Mouse (Mus musculus) stomach, embryonic 16.5 days (tissue): ENCODE measurements around the gene Mapk7. TPM values are rescaled to one million over a fixed set of nuclear protein-coding genes. Genes with fewer than 3 reads are reported as not detected.
A peak's percentile ranks its signal among the peaks of the same experiment; 100 is the strongest.

Source experiments
- ATAC-seq: fragments of 200-750 bp; cut with Nextera tagmentation; 2 replicates; pipeline ENCODE4 v1.8.0; 2017; ENCODE audit warnings: moderate number of reproducible peaks, moderate TSS enrichment; ENCODE audit not compliant: insufficient read depth, low FRiP score
- H3K27ac ChIP-seq: fragments of 300-500 bp; sonication (generic); 2 replicates; pipeline ENCODE4 v1.5.1; 2014; ENCODE audit warnings: low read length
- H3K27me3 ChIP-seq: fragments of 300-500 bp; sonication (generic); 2 replicates; pipeline ENCODE4 v1.6.1; 2014; ENCODE audit warnings: low read length, control low read depth, mixed read lengths; ENCODE audit not compliant: control insufficient read depth, insufficient read depth
- H3K36me3 ChIP-seq: fragments of 300-500 bp; sonication (generic); 2 replicates; pipeline ENCODE4 v1.6.1; 2014; ENCODE audit warnings: low read length; ENCODE audit not compliant: control insufficient read depth, insufficient read depth
- H3K4me1 ChIP-seq: fragments of 300-500 bp; sonication (generic); 2 replicates; pipeline ENCODE4 v1.6.1; 2014; ENCODE audit warnings: low read length, control low read depth, mixed read lengths; ENCODE audit not compliant: control insufficient read depth, insufficient read depth
- H3K4me2 ChIP-seq: fragments of 300-500 bp; sonication (generic); 2 replicates; pipeline ENCODE4 v1.6.1; 2014; ENCODE audit warnings: low read depth, low read length, mixed read lengths
- H3K4me3 ChIP-seq: fragments of 300-500 bp; sonication (generic); replicated peaks from 2 replicates; pipeline ENCODE4 v1.5.1; 2014; ENCODE audit warnings: mild to moderate bottlenecking, low read length
- H3K9ac ChIP-seq: fragments of 300-500 bp; sonication (generic); 2 replicates; pipeline ENCODE4 v1.6.1; 2014; ENCODE audit warnings: low read length
- H3K9me3 ChIP-seq: fragments of 300-500 bp; sonication (generic); replicated peaks from 2 replicates; pipeline ENCODE4 v1.6.1; 2016; ENCODE audit warnings: low read length, control low read depth; ENCODE audit not compliant: control insufficient read depth
- WGBS: fragments of 180-500 bp; shearing (Covaris S2); extraction: QIAGEN DNeasy Blood & Tissue Kit; methylation state at CpG from one replicate; pipeline ENCODE4 v1.1.7; 2014; 5-methylcytosine and 5-hydroxymethylcytosine counted together
- polyA plus RNA-seq: library from polyadenylated mRNA; unstranded; fragments of >200 nt; fragmentation: Nextera tagmentation; extraction: Ambion mirVana; gene quantifications from 2 replicates; pipeline ENCODE4 v1.2.1, GENCODE M21; 2015

Gene Mapk7
- polyA plus RNA-seq = 41.0 and 48.8 TPM in 2 replicates

- H3K4me3 ChIP-seq = peak within 1 kb of the TSS; percentile 79
- peak within 1 kb of the TSS; percentile 87 for H3K9ac ChIP-seq
- peaks cover 26% of the 10 kb centered on the region for H3K36me3 ChIP-seq
- ATAC-seq = peak; percentile 95
- H3K27me3 ChIP-seq = no peaks in the 10 kb centered on the region
- WGBS = under 1% methylated on average over 60 of the region's 62 CpGs
- peaks cover 17% of the 10 kb centered on the region for H3K4me1 ChIP-seq
- H3K9me3 ChIP-seq = no peaks in the 10 kb centered on the region
- peak within 1 kb of the TSS; percentile 96 for H3K4me2 ChIP-seq
- H3K27ac ChIP-seq = peak within 1 kb of the TSS; percentile 91
Observed at GRCm38 (mm10) chr11:61494129-61494997, at the start of gene Mapk7. Gene Mapk7, minus strand, starts transcription at chr11:61494406.

DNA sequence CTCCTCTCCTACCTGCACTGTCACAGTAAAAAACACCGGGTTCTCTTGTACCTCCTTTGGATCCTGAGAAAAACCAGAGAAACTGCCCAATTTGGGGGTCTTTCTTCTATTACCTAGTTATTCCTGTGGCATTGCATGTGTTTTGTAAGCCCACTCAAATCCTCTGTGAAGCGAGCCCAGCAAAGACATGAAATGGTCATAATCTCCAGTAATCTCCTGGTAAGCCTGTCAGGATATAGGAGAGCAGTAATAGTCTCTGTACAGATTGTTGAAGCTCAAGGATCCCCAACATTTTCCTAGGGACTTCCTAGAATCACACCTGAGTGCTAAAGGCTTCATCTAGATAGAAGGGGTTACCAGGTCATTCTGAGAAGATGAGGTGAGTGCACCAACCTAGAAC, 46.9 kb upstream of the Mapk7 start:
- Histone ChIP-seq H3K9ac (no peak overlapping the region), H3K4me3 (no peak overlapping the region), H3K9me3 (no peaks in the 10 kb centered on the region), H3K27me3 (no peaks in the 10 kb centered on the region), H3K27ac (no peak overlapping the region), H3K36me3 (no peaks in the 10 kb centered on the region), H3K4me1 (no peaks in the 10 kb centered on the region), H3K4me2 (no peak overlapping the region)
- no peak for ATAC-seq
- 74% methylated on average over 2 of the region's 2 CpGs for WGBS

GRCm38 (mm10) chr11:61540642-61541041, 46.4 kb upstream of the Mapk7 start:
- no peaks in the 10 kb centered on the region for H3K4me1 ChIP-seq
- no peak for ATAC-seq
- H3K36me3 ChIP-seq = no peaks in the 10 kb centered on the region
- no peak overlapping the region for H3K27ac ChIP-seq
- no peak overlapping the region for H3K4me2 ChIP-seq
- no peak overlapping the region for H3K4me3 ChIP-seq
- no peaks in the 10 kb centered on the region for H3K9me3 ChIP-seq
- 69% methylated on average over 7 of the region's 7 CpGs for WGBS
- H3K9ac ChIP-seq = no peak overlapping the region
- no peaks in the 10 kb centered on the region for H3K27me3 ChIP-seq

GRCm38 (mm10) chr11:61537362-61537761, 43.2 kb upstream of the Mapk7 start:
- WGBS = 69% methylated on average over 3 of the region's 3 CpGs
- no peak overlapping the region for H3K9ac ChIP-seq
- H3K27me3 ChIP-seq = no peaks in the 10 kb centered on the region

GRCm38 (mm10) chr11:61536952-61537351, 42.7 kb upstream of the Mapk7 start:
- WGBS = 44% methylated on average over 3 of the region's 3 CpGs
- ATAC-seq = no peak
- no peaks in the 10 kb centered on the region for H3K36me3 ChIP-seq
- no peak overlapping the region for H3K9ac ChIP-seq
- no peak overlapping the region for H3K4me2 ChIP-seq
- no peaks in the 10 kb centered on the region for H3K27me3 ChIP-seq
- H3K9me3 ChIP-seq = no peaks in the 10 kb centered on the region
- no peaks in the 10 kb centered on the region for H3K4me1 ChIP-seq
- no peak overlapping the region for H3K4me3 ChIP-seq
- no peak overlapping the region for H3K27ac ChIP-seq

More at GRCm38 (mm10) chr11:61537362-61537761, 43.2 kb upstream of the Mapk7 start:
- Histone ChIP-seq H3K4me3 (no peak overlapping the region), H3K4me2 (no peak overlapping the region), H3K36me3 (no peaks in the 10 kb centered on the region), H3K4me1 (no peaks in the 10 kb centered on the region), H3K27ac (no peak overlapping the region), H3K9me3 (no peaks in the 10 kb centered on the region)
- ATAC-seq = no peak

GRCm38 (mm10) chr11:61535530-61535929, 41.3 kb upstream of the Mapk7 start:
- ATAC-seq = no peak
- 48% methylated on average over 1 of the region's 1 CpGs for WGBS
- Histone ChIP-seq H3K9me3 (no peaks in the 10 kb centered on the region), H3K36me3 (no peaks in the 10 kb centered on the region), H3K27me3 (no peaks in the 10 kb centered on the region), H3K4me1 (no peaks in the 10 kb centered on the region), H3K4me3 (no peak overlapping the region), H3K27ac (no peak overlapping the region), H3K4me2 (no peak overlapping the region), H3K9ac (no peak overlapping the region)

- no peak overlapping the region for H3K9ac ChIP-seq
- H3K4me1 ChIP-seq = no peaks in the 10 kb centered on the region
- no peaks in the 10 kb centered on the region for H3K36me3 ChIP-seq
- H3K4me3 ChIP-seq = no peak overlapping the region
- H3K27me3 ChIP-seq = no peaks in the 10 kb centered on the region
- ATAC-seq = no peak
- no peak overlapping the region for H3K4me2 ChIP-seq
- no peak overlapping the region for H3K27ac ChIP-seq
- WGBS = 70% methylated on average over 5 of the region's 5 CpGs
- H3K9me3 ChIP-seq = no peaks in the 10 kb centered on the region
Observed at GRCm38 (mm10) chr11:61533571-61533970, 39.4 kb upstream of the Mapk7 start.

GRCm38 (mm10) chr11:61532820-61533219, 38.6 kb upstream of the Mapk7 start:
- Histone ChIP-seq H3K36me3 (no peaks in the 10 kb centered on the region), H3K4me3 (no peak overlapping the region), H3K9ac (no peak overlapping the region), H3K4me2 (no peak overlapping the region), H3K27me3 (no peaks in the 10 kb centered on the region), H3K4me1 (no peaks in the 10 kb centered on the region), H3K9me3 (no peaks in the 10 kb centered on the region), H3K27ac (no peak overlapping the region)
- WGBS = 90% methylated on average over 2 of the region's 2 CpGs
- ATAC-seq = no peak

DNA sequence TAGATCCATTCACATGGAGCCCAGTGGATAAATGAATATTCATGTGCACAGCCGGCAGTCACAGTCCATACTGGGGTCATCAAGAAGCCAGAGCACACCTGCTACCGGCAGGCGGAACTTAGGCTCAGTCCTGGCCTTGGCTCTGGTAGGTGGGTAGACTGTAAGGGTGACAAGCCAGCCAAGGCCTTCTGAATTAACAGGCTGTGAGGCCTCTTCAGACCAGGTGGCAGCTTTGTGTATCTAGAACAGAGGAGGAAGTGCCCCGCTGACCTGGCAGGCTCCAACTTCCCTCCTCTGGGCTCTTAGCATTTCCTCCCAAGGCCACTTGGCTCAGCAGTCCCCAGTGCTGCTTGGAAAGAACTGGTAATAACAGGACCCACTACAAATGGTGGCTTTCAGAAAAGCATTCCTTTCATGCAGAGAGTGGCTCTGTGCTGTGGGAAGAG, 35.1 kb upstream of the Mapk7 start:
- no peak overlapping the region for H3K9ac ChIP-seq
- no peaks in the 10 kb centered on the region for H3K27me3 ChIP-seq
- H3K4me1 ChIP-seq = no peaks in the 10 kb centered on the region
- H3K4me3 ChIP-seq = no peak overlapping the region
- ATAC-seq = peak; percentile 37; the same call in 1 of the 2 replicates
- H3K4me2 ChIP-seq = no peak overlapping the region
- no peaks in the 10 kb centered on the region for H3K9me3 ChIP-seq
- no peaks in the 10 kb centered on the region for H3K36me3 ChIP-seq
- 49% methylated on average over 4 of the region's 4 CpGs for WGBS
- H3K27ac ChIP-seq = no peak overlapping the region
